Mouse (Mus musculus): ENCODE measurements around the gene Iqschfp. TPM values are rescaled to one million over a fixed set of nuclear protein-coding genes. Genes with fewer than 3 reads are reported as not detected.

The Iqschfp gene
- polyA plus RNA-seq, 1 experiment from 2014 or later: 2.5 TPM

DNA sequence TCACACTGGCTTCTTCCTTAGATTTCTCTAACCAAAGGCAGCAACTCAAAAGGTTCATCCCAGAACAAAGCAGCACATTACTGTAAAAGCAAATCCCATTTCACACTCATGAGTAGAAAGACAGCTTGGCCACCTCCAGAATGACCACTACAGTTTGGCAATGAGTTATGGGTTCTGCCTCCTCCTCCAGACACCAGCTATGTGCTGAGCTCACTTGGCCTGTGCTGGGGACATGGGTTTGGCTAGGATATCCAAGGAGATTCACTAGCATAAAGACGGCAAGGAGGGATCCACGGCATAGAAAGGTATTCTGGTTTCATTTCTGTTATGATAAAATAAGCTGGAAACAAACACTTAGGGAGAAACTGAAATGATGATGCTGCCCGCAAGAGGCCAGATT lies 496.0 kb downstream of the Iqschfp start:
- no peaks in the 10 kb centered on the region for H3K36me3 ChIP-seq (replicated peaks)

DNA sequence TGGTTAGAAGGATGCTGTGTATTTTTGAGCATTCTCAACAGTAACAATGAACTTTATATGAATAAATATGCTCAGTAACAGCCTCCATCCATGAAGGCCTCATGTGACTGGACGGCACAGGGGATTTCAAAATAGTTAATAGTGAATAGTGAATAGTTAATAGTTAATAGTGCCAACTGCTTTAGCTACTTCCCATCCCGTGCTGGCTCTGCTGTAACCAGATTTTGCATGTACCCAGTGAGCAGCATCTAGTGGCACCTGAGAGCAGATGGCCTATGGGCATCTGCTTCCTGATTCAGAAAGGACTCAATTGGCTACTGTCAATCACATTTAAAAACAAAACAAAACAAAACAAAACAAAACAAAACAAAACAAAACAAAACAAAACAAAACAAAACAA lies 501.5 kb downstream of the Iqschfp start:
- no peaks in the 10 kb centered on the region; the same call in 1 of the 2 replicates for H3K4me1 ChIP-seq
- H3K4me2 ChIP-seq: no peak overlapping the region
- 90% methylated on average over 2 of the region's 2 CpGs for WGBS
- H3K9me3 ChIP-seq: no peaks in the 10 kb centered on the region
- ATAC-seq (ENCODE audit: low FRiP score): no peak
- no peaks in the 10 kb centered on the region for H3K27me3 ChIP-seq
- no peak overlapping the region for H3K27ac ChIP-seq
- no peak overlapping the region for H3K9ac ChIP-seq
- H3K36me3 ChIP-seq (replicated peaks): no peaks in the 10 kb centered on the region
- H3K4me3 ChIP-seq (replicated peaks): no peak overlapping the region

More for the DNA sequence above, 496.0 kb downstream of the Iqschfp start:
- Histone ChIP-seq H3K4me2 (no peak overlapping the region), H3K27me3 (no peaks in the 10 kb centered on the region), H3K4me1 (peaks cover 3% of the 10 kb centered on the region), H3K27ac (no peak overlapping the region), H3K9me3 (no peaks in the 10 kb centered on the region), H3K4me3 (replicated peaks) (no peak overlapping the region), H3K9ac (no peak overlapping the region)
- WGBS: 96% methylated on average over 3 of the region's 3 CpGs
- ATAC-seq (ENCODE audit: low FRiP score): no peak

GRCm38 (mm10) chr3:68398691-68399090 lies 506.7 kb downstream of the Iqschfp start:
- no peak overlapping the region for H3K4me3 ChIP-seq (replicated peaks)
- H3K4me2 ChIP-seq: no peak overlapping the region
- no peak overlapping the region for H3K9ac ChIP-seq
- H3K36me3 ChIP-seq (replicated peaks): no peaks in the 10 kb centered on the region
- 87% methylated on average over 3 of the region's 3 CpGs for WGBS
- no peaks in the 10 kb centered on the region for H3K9me3 ChIP-seq
- H3K4me1 ChIP-seq: peaks cover 8% of the 10 kb centered on the region
- no peaks in the 10 kb centered on the region for H3K27me3 ChIP-seq
- no peak overlapping the region for H3K27ac ChIP-seq
- no peak for ATAC-seq (ENCODE audit: low FRiP score)

- Histone ChIP-seq H3K4me3 (replicated peaks) (no peak overlapping the region), H3K4me2 (no peak overlapping the region), H3K27me3 (no peaks in the 10 kb centered on the region), H3K9ac (no peak overlapping the region), H3K27ac (no peak overlapping the region), H3K9me3 (no peaks in the 10 kb centered on the region), H3K4me1 (peaks cover 12% of the 10 kb centered on the region), H3K36me3 (replicated peaks) (no peaks in the 10 kb centered on the region)
- no peak for ATAC-seq (ENCODE audit: low FRiP score)
- 67% methylated on average over 7 of the region's 7 CpGs for WGBS
These were observed 508.1 kb downstream of the Iqschfp start for GRCm38 (mm10) chr3:68400121-68400520.

DNA sequence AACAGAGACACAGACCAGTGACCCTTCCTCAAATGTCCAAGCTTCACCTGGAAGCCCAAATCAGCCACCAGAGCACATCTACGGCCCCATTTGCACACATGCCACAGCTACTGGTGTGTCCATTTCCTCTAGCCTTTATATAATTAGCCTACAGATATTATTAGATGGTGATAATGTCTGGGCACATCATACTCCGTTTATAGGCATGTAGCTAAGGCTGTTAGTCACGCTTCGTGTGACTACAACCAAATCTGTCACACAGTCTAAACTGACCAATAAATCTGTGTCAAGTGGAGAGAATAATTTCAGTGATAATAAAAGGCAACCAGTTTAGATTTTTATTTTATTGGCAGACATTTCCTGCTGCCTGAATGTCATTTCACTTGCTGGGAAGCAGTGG lies 511.3 kb downstream of the Iqschfp start:
- H3K9ac ChIP-seq: no peak overlapping the region
- 89% methylated on average over 4 of the region's 4 CpGs for WGBS
- H3K9me3 ChIP-seq: no peaks in the 10 kb centered on the region
- peaks cover 23% of the 10 kb centered on the region for H3K4me1 ChIP-seq
- no peak overlapping the region for H3K4me3 ChIP-seq (replicated peaks)
- H3K27ac ChIP-seq: no peak overlapping the region
- no peak overlapping the region for H3K4me2 ChIP-seq
- no peaks in the 10 kb centered on the region for H3K36me3 ChIP-seq (replicated peaks)
- no peaks in the 10 kb centered on the region for H3K27me3 ChIP-seq
- ATAC-seq (ENCODE audit: low FRiP score): no peak

- H3K4me2 ChIP-seq: no peak overlapping the region
- no peak for ATAC-seq (ENCODE audit: low FRiP score)
- H3K36me3 ChIP-seq (replicated peaks): no peaks in the 10 kb centered on the region
- H3K9ac ChIP-seq: no peak overlapping the region
- H3K27me3 ChIP-seq: no peaks in the 10 kb centered on the region
- H3K4me1 ChIP-seq: peaks cover 23% of the 10 kb centered on the region
- no peak overlapping the region for H3K4me3 ChIP-seq (replicated peaks)
- no peaks in the 10 kb centered on the region for H3K9me3 ChIP-seq
- H3K27ac ChIP-seq: no peak overlapping the region
- 69% methylated on average over 2 of the region's 2 CpGs for WGBS
These were observed 511.8 kb downstream of the Iqschfp start for GRCm38 (mm10) chr3:68403783-68404217.

DNA sequence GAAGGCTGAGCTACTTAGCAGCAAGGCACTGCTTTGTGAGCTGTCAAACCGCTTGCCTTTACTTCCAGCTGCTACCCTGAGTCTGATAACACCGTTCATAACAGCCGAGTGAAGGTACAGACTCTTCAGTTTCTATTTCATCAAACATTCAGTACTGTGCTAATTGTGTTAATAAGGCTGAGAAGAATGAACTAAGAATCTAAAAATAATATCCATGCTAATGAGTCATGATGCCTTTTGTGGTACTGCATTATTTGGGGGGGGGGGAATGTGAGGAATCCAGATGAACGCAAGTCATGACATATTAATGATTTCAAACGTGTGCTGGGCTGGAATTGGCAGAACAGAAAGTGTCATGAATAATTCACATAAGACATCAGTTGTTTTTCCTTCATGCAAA lies 513.7 kb downstream of the Iqschfp start:
- no peaks in the 10 kb centered on the region for H3K9me3 ChIP-seq
- H3K9ac ChIP-seq: no peak overlapping the region
- no peak overlapping the region for H3K4me3 ChIP-seq (replicated peaks)
- H3K36me3 ChIP-seq (replicated peaks): no peaks in the 10 kb centered on the region
- WGBS: 63% methylated on average over 5 of the region's 5 CpGs
- peaks cover 23% of the 10 kb centered on the region for H3K4me1 ChIP-seq
- no peak overlapping the region for H3K4me2 ChIP-seq
- no peaks in the 10 kb centered on the region for H3K27me3 ChIP-seq
- no peak for ATAC-seq (ENCODE audit: low FRiP score)
- H3K27ac ChIP-seq: no peak overlapping the region

DNA sequence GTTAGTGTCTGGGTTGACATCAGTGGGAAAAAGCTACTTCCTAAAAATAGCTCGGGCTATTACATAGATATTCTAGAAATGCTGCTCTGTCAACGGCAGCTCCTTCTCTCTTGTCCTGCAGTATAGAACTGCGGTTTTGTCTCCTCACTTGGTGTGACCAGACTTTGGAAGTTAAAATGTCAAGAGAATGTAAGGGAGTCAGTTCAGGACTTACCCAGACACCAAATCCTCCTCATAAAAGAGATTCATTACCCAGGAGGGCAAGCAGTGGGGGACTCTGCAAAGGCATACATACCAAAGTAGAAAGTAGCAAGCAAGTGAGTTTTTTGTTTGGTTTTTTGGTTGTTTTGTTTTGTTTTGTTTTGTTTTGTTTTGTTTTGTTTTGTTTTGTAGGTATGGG lies 520.2 kb downstream of the Iqschfp start:
- no peaks in the 10 kb centered on the region for H3K9me3 ChIP-seq
- no peak overlapping the region for H3K9ac ChIP-seq
- no peak overlapping the region for H3K4me3 ChIP-seq (replicated peaks)
- H3K36me3 ChIP-seq (replicated peaks): no peaks in the 10 kb centered on the region
- ATAC-seq (ENCODE audit: low FRiP score): no peak
- H3K27me3 ChIP-seq: no peaks in the 10 kb centered on the region
- H3K27ac ChIP-seq: no peak overlapping the region
- H3K4me2 ChIP-seq: no peak overlapping the region
- 89% methylated on average over 3 of the region's 3 CpGs for WGBS
- 0 out of 2 replicates have a peak, but pooled peaks cover 4% of the 10 kb centered on the region for H3K4me1 ChIP-seq

- H3K9me3 ChIP-seq: no peaks in the 10 kb centered on the region
- H3K27me3 ChIP-seq: no peaks in the 10 kb centered on the region
- WGBS: 90% methylated on average over 4 of the region's 4 CpGs
- no peak overlapping the region for H3K27ac ChIP-seq
- H3K4me3 ChIP-seq (replicated peaks): no peak overlapping the region
- H3K4me2 ChIP-seq: no peak overlapping the region
- no peak for ATAC-seq (ENCODE audit: low FRiP score)
- H3K9ac ChIP-seq: no peak overlapping the region
- no peaks in the 10 kb centered on the region for H3K36me3 ChIP-seq (replicated peaks)
- H3K4me1 ChIP-seq: no peaks in the 10 kb centered on the region
These were observed 527.8 kb downstream of the Iqschfp start for GRCm38 (mm10) chr3:68419792-68420191.

DNA sequence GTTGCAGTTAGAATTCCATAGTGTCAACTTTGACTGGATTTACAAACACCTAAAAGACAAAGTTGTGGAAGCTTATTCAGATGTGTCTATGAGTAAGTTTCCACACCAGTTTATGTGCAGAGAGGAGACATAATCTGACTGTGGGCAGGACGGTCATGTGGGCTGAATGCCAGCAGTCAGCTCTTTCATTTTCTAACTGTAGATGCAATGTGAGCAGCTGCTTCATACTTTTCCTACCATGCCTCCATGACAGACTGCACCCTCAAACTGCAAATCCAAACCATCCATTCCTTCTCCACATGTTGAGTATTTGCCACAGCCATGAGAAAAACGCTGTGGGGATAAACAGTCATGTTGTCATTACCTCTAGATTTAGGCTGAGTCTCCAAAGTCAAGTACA lies 528.9 kb downstream of the Iqschfp start:
- no peak for ATAC-seq (ENCODE audit: low FRiP score)
- Histone ChIP-seq H3K27ac (no peak overlapping the region), H3K4me1 (no peaks in the 10 kb centered on the region), H3K9me3 (no peaks in the 10 kb centered on the region), H3K4me3 (replicated peaks) (no peak overlapping the region), H3K27me3 (no peaks in the 10 kb centered on the region), H3K4me2 (no peak overlapping the region), H3K36me3 (replicated peaks) (no peaks in the 10 kb centered on the region), H3K9ac (no peak overlapping the region)
- WGBS: 87% methylated on average over 2 of the region's 2 CpGs

GRCm38 (mm10) chr3:68421849-68422248 lies 529.8 kb downstream of the Iqschfp start:
- no peaks in the 10 kb centered on the region for H3K36me3 ChIP-seq (replicated peaks)
- H3K4me2 ChIP-seq: no peak overlapping the region
- H3K4me1 ChIP-seq: no peaks in the 10 kb centered on the region
- WGBS: 83% methylated on average over 2 of the region's 2 CpGs
- no peak for ATAC-seq (ENCODE audit: low FRiP score)
- H3K4me3 ChIP-seq (replicated peaks): no peak overlapping the region
- H3K27me3 ChIP-seq: no peaks in the 10 kb centered on the region
- no peak overlapping the region for H3K27ac ChIP-seq
- H3K9ac ChIP-seq: no peak overlapping the region
- H3K9me3 ChIP-seq: no peaks in the 10 kb centered on the region

DNA sequence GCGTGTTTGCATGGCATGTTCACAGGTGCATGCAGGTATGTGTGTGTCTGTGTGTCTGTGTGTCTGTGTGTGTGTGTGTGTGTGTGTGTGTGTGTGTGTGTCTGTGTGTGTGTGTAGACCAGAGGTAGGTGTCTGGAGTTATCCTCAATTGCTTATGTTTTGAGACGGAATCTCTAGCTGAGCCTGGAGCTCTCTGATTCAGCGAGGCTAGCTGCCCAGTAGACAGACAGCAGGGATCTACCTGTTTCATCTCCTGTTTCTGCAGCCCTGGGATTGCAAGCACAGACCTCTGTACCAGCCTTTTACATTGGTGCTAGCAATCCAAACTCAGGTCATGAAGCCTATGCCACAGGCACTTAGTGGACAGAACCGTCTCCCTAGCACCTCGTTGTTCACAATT lies 536.0 kb downstream of the Iqschfp start:
- no peaks in the 10 kb centered on the region for H3K4me1 ChIP-seq
- no peaks in the 10 kb centered on the region for H3K36me3 ChIP-seq (replicated peaks)
- no peak for ATAC-seq (ENCODE audit: low FRiP score)
- no peak overlapping the region for H3K4me3 ChIP-seq (replicated peaks)
- 0 out of 2 replicates have a peak, but pooled peaks cover 3% of the 10 kb centered on the region for H3K27me3 ChIP-seq
- WGBS: 91% methylated on average over 5 of the region's 5 CpGs
- H3K4me2 ChIP-seq: no peak overlapping the region
- H3K9ac ChIP-seq: no peak overlapping the region
- no peaks in the 10 kb centered on the region for H3K9me3 ChIP-seq
- H3K27ac ChIP-seq: no peak overlapping the region

DNA sequence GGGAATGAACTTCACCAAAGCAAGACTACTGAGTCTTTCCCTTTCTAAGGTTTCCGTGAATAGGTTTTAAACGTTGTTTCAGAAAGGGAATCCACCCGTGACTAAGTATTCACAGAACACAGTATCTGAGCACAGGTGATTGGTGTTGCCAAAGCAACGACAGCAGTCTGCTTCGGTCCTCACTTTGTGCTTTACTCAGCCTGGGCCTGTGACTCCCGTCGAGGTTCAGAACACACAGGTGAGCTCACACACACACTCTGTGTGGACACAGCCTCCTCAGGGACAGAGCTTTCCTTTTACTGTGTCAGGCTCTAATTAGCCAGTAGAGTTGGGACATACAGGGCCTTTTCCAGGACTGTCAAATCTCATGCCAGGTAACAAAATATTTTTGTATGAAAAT lies 542.4 kb downstream of the Iqschfp start:
- peak; percentile 75; the same call in 1 of the 2 replicates for ATAC-seq (ENCODE audit: low FRiP score)
- no peaks in the 10 kb centered on the region for H3K9me3 ChIP-seq
- H3K9ac ChIP-seq: no peak overlapping the region
- no peak overlapping the region for H3K27ac ChIP-seq
- H3K27me3 ChIP-seq: 0 out of 2 replicates have a peak, but pooled peaks cover 3% of the 10 kb centered on the region
- no peak overlapping the region for H3K4me3 ChIP-seq (replicated peaks)
- no peak overlapping the region for H3K4me2 ChIP-seq
- no peaks in the 10 kb centered on the region for H3K36me3 ChIP-seq (replicated peaks)
- 0 out of 2 replicates have a peak, but pooled peaks cover 5% of the 10 kb centered on the region for H3K4me1 ChIP-seq
- 35% methylated on average over 7 of the region's 7 CpGs for WGBS
